Mouse (Mus musculus) heart, adult 2 months (tissue): Measurements from ENCODE around the gene Cldn4.

Experiments
- CTCF ChIP-seq: fragments of 200-600 bp; IDR thresholded peaks from 2 replicates; pipeline ENCODE4 v1.8.1; 2022; ENCODE audit warnings: antibody characterized with exemption, mild to moderate bottlenecking, moderate library complexity
- EP300 ChIP-seq: fragments of 200-500 bp; IDR thresholded peaks from 2 replicates; pipeline ENCODE4 v1.6.1; 2011; ENCODE audit warnings: low read depth, low read length, control low read depth; ENCODE audit not compliant: insufficient read depth
- POLR2A ChIP-seq: fragments of 200-500 bp; IDR thresholded peaks from 2 replicates; pipeline ENCODE4 v1.6.1; 2011; ENCODE audit warnings: mild to moderate bottlenecking, low read depth, low read length, control low read depth; ENCODE audit not compliant: insufficient read depth

DNA sequence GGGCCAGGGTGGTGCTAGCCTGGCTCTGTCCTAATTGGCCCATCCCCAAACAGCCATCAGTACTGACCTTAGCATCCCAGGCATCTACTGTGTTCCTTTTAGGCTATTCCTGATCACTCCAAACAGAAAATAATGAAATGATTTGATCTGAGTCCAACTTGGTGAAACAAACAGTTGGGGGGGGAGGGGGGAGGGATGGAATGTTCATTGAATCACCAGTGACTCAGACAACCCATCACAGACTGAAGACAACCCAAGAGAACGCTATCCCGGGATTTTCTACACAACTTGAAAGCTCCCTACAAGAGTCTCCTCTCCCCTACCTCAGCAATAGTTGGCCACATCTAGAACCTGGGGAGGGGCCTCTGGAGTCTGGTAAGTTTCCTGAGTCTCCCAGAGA lies 34.8 kb downstream of the Cldn4 start:
- TF ChIP-seq POLR2A: no peak
- no peak for TF ChIP-seq CTCF
- no peak for TF ChIP-seq EP300
